Mouse (Mus musculus): Measurements from ENCODE around the gene L3mbtl3.

L3mbtl3 gene

DNA sequence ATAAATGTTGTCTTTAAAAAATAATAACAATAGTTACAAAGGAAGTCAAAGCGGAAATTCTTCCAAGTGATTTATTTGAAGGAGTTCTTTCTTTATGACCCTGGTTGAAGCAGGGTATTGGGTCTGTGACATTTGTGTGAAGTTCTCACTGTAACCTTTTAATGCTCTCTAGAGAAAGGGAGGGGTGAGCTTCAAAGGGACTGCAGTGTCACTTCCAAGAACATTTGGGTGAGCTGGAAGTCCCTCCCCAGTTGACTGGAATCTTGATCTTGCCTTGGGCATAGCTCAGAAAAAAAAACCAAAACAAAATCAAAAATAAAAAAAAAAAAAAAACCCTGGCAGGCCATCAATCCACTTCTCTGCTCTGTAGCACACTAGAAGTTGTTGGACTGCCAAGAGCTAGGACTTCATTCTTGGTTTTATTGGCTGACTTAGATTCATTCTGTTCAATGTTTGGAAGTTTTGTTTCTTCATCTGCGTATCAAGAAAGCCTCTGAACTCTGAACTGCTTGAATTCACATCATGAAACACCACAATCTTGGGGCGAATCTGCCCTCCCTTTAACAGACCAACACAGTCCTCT is 143.6 kb downstream of the L3mbtl3 start:
- DNase-seq = no peak

- DNase-seq = no peak
Observed at GRCm38 (mm10) chr10:26229488-26229887, 146.3 kb downstream of the L3mbtl3 start, which contains the start of gene Samd3. Samd3 (plus strand) TSS chr10:26229707.

- no peak for DNase-seq
Observed at GRCm38 (mm10) chr10:26228187-26228586, 147.6 kb downstream of the L3mbtl3 start.

- DNase-seq = no peak
Observed at GRCm38 (mm10) chr10:26226734-26227133, 149.0 kb downstream of the L3mbtl3 start.

DNA sequence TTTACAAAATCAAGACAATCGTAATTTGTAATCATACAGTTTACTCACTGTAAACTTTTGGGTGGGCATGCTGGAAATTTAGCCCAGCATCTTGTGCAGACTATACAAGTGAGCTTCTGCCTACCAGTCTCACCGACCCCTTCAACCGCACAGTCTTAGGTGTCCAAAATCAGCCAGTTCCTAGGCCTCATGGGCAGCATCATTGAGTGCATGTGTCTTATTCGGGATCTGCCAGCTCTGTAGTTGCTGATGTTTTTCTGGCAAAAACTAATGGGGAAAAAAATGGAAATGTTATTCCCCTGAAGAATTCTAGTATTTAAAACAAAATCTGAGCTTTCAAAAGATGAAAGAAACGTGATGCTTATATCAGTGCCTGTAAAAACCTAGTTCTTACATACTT is 149.5 kb downstream of the L3mbtl3 start:
- DNase-seq = no peak

Measured in cerebellum, adult 9-11 months (tissue).